Mouse (Mus musculus): ENCODE results near the gene BC051019. TPM values are rescaled to one million over a fixed set of nuclear protein-coding genes. Genes with fewer than 3 reads are reported as not detected.

Gene BC051019
- total RNA-seq, 1 experiment = 1.3 TPM

GRCm38 (mm10) chr7:109702721-109703120 lies 20.9 kb downstream of the BC051019 start:
- Histone ChIP-seq H3K4me1 (ENCODE audit: control insufficient read depth in 2 of 2, insufficient read depth in 2 of 2, low read length in 2 of 2, poor library complexity in 1 of 2) (peaks cover 3 to 9% of the 10 kb centered on the region in 2 experiments; a peak in 2 of 4 replicates), H3K9me3 (ENCODE audit: control insufficient read depth, insufficient read depth, low read depth, low read length) (no peaks in the 10 kb centered on the region; the same call in 1 of the 2 replicates), H3K27ac (ENCODE audit: insufficient read depth, low read depth, low read length, poor library complexity, severe bottlenecking) (no peak overlapping the region), H3K36me3 (ENCODE audit: control insufficient read depth, insufficient read depth, low read length, poor library complexity, severe bottlenecking) (peaks cover 2% of the 10 kb centered on the region; the same call in 1 of the 2 replicates), H3K9ac (ENCODE audit: insufficient read depth, low read depth, low read length, poor library complexity, severe bottlenecking) (0 out of 2 replicates have a peak overlapping the region, but pooled peaks have one; percentile 30), H3K4me3 (ENCODE audit: insufficient read depth in 1 of 2, low read depth in 1 of 2, low read length in 2 of 2, poor library complexity in 1 of 2, severe bottlenecking in 1 of 2) (peak overlapping the region; percentile 64 to 89)
- DNase-seq (ENCODE audit: low read depth, low spot score) = no peak
- TF ChIP-seq ZC3H11A (IDR thresholded peaks at IDR 0.05; ENCODE audit: borderline replicate concordance, low read depth, low read length) (no peak), HCFC1 (IDR thresholded peaks at IDR 0.05; ENCODE audit: borderline replicate concordance, insufficient read depth, low read length) (no peak), MAFK (IDR thresholded peaks at IDR 0.05; ENCODE audit: insufficient read depth, low read depth, low read length) (no peak), CHD2 (IDR thresholded peaks at IDR 0.05; ENCODE audit: low read depth, low read length) (no peak), ZNF384 (IDR thresholded peaks at IDR 0.05; ENCODE audit: low read depth, low read length) (no peak)
- in situ Hi-C loops (cut with MboI; ENCODE audit: low sequenced_read_pairs in 2 of 2, unreplicated experiment in 2 of 2) = no loop called here

GRCm38 (mm10) chr7:109700213-109700612 lies 23.4 kb downstream of the BC051019 start:
- Histone ChIP-seq H3K4me1 (ENCODE audit: control insufficient read depth in 2 of 2, insufficient read depth in 2 of 2, low read length in 2 of 2, poor library complexity in 1 of 2) (peaks cover 6 to 9% of the 10 kb centered on the region in 2 experiments; a peak in 3 of 4 replicates), H3K27ac (ENCODE audit: insufficient read depth, low read depth, low read length, poor library complexity, severe bottlenecking) (no peak overlapping the region), H3K4me3 (ENCODE audit: insufficient read depth in 1 of 2, low read depth in 1 of 2, low read length in 2 of 2, poor library complexity in 1 of 2, severe bottlenecking in 1 of 2) (no peak overlapping the region), H3K36me3 (ENCODE audit: control insufficient read depth, insufficient read depth, low read length, poor library complexity, severe bottlenecking) (no peaks in the 10 kb centered on the region), H3K9ac (ENCODE audit: insufficient read depth, low read depth, low read length, poor library complexity, severe bottlenecking) (no peak overlapping the region), H3K9me3 (ENCODE audit: control insufficient read depth, insufficient read depth, low read depth, low read length) (no peaks in the 10 kb centered on the region; the same call in 1 of the 2 replicates)
- TF ChIP-seq MAFK (IDR thresholded peaks at IDR 0.05; ENCODE audit: insufficient read depth, low read depth, low read length) = no peak
- in situ Hi-C loops (cut with MboI; ENCODE audit: low sequenced_read_pairs in 2 of 2, unreplicated experiment in 2 of 2) = no loop called here
- peak; percentile 58 for DNase-seq (ENCODE audit: low read depth, low spot score)

- no peaks in the 10 kb centered on the region for H3K9me3 ChIP-seq (ENCODE audit: control insufficient read depth, insufficient read depth, low read depth, low read length)
- peak overlapping the region; percentile 82; the same call in 1 of the 2 replicates for H3K27ac ChIP-seq (ENCODE audit: insufficient read depth, low read depth, low read length, poor library complexity, severe bottlenecking)
- H3K4me1 ChIP-seq (ENCODE audit: control insufficient read depth in 2 of 2, insufficient read depth in 2 of 2, low read length in 2 of 2, poor library complexity in 1 of 2) = peaks cover 3 to 5% of the 10 kb centered on the region in 2 experiments; a peak in 2 of 4 replicates
- TF ChIP-seq ZC3H11A (IDR thresholded peaks at IDR 0.05; ENCODE audit: borderline replicate concordance, low read depth, low read length) (no peak), CHD2 (IDR thresholded peaks at IDR 0.05; ENCODE audit: low read depth, low read length) (no peak), ZNF384 (IDR thresholded peaks at IDR 0.05; ENCODE audit: low read depth, low read length) (no peak), MAFK (IDR thresholded peaks at IDR 0.05; ENCODE audit: insufficient read depth, low read depth, low read length) (no peak)
- no peak for DNase-seq (ENCODE audit: low read depth, low spot score)
- in situ Hi-C loops (cut with MboI; ENCODE audit: low sequenced_read_pairs in 2 of 2, unreplicated experiment in 2 of 2) = no loop called here
- H3K9ac ChIP-seq (ENCODE audit: insufficient read depth, low read depth, low read length, poor library complexity, severe bottlenecking) = no peak overlapping the region; the same call in 1 of the 2 replicates
- no peaks in the 10 kb centered on the region for H3K36me3 ChIP-seq (ENCODE audit: control insufficient read depth, insufficient read depth, low read length, poor library complexity, severe bottlenecking)
- peak overlapping the region; percentile 1 to 22; a peak in 1 of 4 replicates for H3K4me3 ChIP-seq (ENCODE audit: insufficient read depth in 1 of 2, low read depth in 1 of 2, low read length in 2 of 2, poor library complexity in 1 of 2, severe bottlenecking in 1 of 2)
These were observed 28.3 kb downstream of the BC051019 start for GRCm38 (mm10) chr7:109695339-109695726.

GRCm38 (mm10) chr7:109694576-109695338 lies 28.9 kb downstream of the BC051019 start:
- DNase-seq (ENCODE audit: low read depth, low spot score) = no peak
- Histone ChIP-seq H3K4me1 (ENCODE audit: control insufficient read depth in 2 of 2, insufficient read depth in 2 of 2, low read length in 2 of 2, poor library complexity in 1 of 2) (peaks cover 3 to 5% of the 10 kb centered on the region in 2 experiments; a peak in 2 of 4 replicates), H3K9me3 (ENCODE audit: control insufficient read depth, insufficient read depth, low read depth, low read length) (no peaks in the 10 kb centered on the region), H3K36me3 (ENCODE audit: control insufficient read depth, insufficient read depth, low read length, poor library complexity, severe bottlenecking) (no peaks in the 10 kb centered on the region), H3K9ac (ENCODE audit: insufficient read depth, low read depth, low read length, poor library complexity, severe bottlenecking) (no peak overlapping the region), H3K4me3 (ENCODE audit: insufficient read depth in 1 of 2, low read depth in 1 of 2, low read length in 2 of 2, poor library complexity in 1 of 2, severe bottlenecking in 1 of 2) (peak overlapping the region; percentile 22 to 45; a peak in 3 of 4 replicates), H3K27ac (ENCODE audit: insufficient read depth, low read depth, low read length, poor library complexity, severe bottlenecking) (peak overlapping the region; percentile 82)
- in situ Hi-C loops (cut with MboI; ENCODE audit: low sequenced_read_pairs in 2 of 2, unreplicated experiment in 2 of 2) = no loop called here
- TF ChIP-seq HCFC1 (IDR thresholded peaks at IDR 0.05; ENCODE audit: borderline replicate concordance, insufficient read depth, low read length) = no peak
- TF ChIP-seq CHD2 (IDR thresholded peaks at IDR 0.05; ENCODE audit: low read depth, low read length) = no peak
- TF ChIP-seq ZC3H11A (IDR thresholded peaks at IDR 0.05; ENCODE audit: borderline replicate concordance, low read depth, low read length) = no peak
- TF ChIP-seq MAFK (IDR thresholded peaks at IDR 0.05; ENCODE audit: insufficient read depth, low read depth, low read length) = no peak
- no peak for TF ChIP-seq ZNF384 (IDR thresholded peaks at IDR 0.05; ENCODE audit: low read depth, low read length)

Data from ES-E14 (cell line).